Mouse (Mus musculus) lung, adult 10 weeks (tissue): ENCODE data around the gene Zfp729a. TPM values are rescaled to one million over a fixed set of nuclear protein-coding genes. Genes with fewer than 3 reads are reported as not detected.

Source experiments
- polyA plus RNA-seq: library from polyadenylated mRNA; stranded (reverse); fragments of 350-450 nt; fragmentation: Illumina TruSeq; extraction: RNeasy Lipid Tissue Mini Kit (QIAGEN cat#74804); gene quantifications from one replicate; pipeline ENCODE4 v1.2.3, GENCODE M21; 2014; ENCODE audit warnings: low read depth, low replicate concordance; ENCODE audit not compliant: insufficient read depth

Gene Zfp729a
- polyA plus RNA-seq = 6.4 TPM

DNA sequence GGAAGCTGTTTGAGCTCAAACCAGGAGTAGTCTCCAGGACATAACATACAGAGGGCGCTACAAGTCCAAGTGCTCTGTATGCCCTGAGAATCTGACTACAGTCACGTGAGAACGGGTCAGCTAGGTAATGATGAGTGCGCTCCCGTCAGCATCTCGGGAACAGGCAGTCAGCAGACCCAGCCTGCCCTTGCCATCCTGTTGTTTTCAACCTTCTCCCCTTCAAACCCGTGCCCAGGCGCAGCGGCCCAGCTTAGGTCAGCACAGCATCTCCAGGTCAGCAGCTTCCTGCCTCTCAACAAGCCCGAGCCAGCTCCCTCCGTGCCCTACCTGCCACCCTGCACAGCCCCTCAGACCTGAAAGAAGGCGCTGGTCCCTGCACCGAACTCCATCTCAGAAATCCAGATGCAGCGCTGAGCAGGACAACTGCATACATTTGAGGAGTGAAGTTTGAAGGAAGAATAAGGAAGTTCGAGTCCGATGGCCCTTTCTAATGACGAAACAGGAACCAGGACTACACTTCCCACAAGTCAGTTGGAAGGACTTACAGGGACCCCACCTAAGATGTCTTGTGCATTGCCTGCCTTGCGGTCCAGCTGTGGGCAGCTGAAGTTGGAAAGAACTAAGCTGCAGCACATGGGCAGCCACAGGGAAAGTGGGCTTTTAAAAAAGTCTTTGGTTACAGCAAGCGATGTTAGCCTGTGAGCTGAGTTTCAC, at the start of gene Zfp729a, which contains the start of gene Gm49345:
Gene Zfp729a, minus strand, starts transcription at position 498 of the 714 bp plus-strand sequence.
Gene Gm49345, minus strand, starts transcription at position 476 of the 714 bp plus-strand sequence.

GRCm38 (mm10) chr13:67686971-67687370, 49.4 kb upstream of the Zfp729a start, which contains the start of gene Zfp738:
Gene Zfp738, minus strand, starts transcription at chr13:67687071.

DNA sequence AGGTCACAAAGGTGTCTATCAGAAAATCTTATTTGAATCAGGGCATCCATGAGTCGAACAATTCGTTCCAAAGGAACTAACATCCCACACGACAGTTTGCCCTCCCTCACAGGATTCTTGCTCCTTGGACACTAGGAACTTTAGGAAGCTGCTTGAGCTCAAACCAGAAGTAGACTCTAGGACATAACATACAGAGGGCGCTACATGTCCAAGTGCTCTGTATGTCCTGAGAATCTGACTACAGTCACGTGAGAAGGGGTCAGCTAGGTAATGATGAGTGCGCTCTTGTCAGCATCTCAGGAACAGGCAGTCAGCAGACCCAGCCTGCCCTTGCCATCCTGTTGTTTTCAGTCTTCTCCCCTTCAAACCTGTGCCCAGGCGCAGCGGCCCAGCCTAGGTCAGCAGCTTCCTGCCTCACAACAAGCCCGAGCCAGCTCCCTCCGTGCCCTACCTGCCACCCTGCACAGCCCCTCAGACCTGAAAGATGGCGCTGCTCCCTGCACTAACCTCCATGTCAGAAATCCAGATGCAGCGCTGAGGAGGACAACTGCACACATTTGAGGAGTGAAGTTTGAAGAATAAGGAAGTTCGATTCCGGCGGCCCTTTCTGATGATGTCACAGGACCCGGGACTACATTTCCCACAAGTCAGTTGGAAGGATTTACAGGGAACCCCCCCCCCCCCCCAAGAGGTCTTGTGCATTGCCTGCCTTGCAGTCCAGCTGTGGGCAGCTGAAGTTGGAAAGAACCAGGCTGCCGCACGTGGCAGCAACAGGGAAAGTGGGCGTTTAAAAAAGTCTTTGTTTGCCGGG, 28.3 kb downstream of the Zfp729a start, which contains the start of gene Zfp729b:
Gene Zfp729b, minus strand, starts transcription at position 642 of the 811 bp plus-strand sequence.

Other genes starting within 250 kb of the Zfp729a start
- 4.6 TPM for gene Zfp429, start 238.0 kb downstream of the Zfp729a start, polyA plus RNA-seq
- 0.52 TPM for gene Zfp459, start 216.4 kb downstream of the Zfp729a start, polyA plus RNA-seq
- gene Zfp874a, start 186.2 kb downstream of the Zfp729a start, polyA plus RNA-seq = 7.7 TPM
- gene Zfp874b, start 153.5 kb downstream of the Zfp729a start, polyA plus RNA-seq = 7.2 TPM
- gene Zfp58, start 137.2 kb downstream of the Zfp729a start, polyA plus RNA-seq = 5.1 TPM
- not detected for gene Gm26965, start 111.6 kb downstream of the Zfp729a start, polyA plus RNA-seq
- 21.7 TPM for gene Zfp87, start 111.6 kb downstream of the Zfp729a start, polyA plus RNA-seq
- gene Zfp748, start 84.0 kb downstream of the Zfp729a start, polyA plus RNA-seq = 4.4 TPM
- 3.4 TPM for gene Zfp729b, start 28.1 kb downstream of the Zfp729a start, polyA plus RNA-seq
- not detected for gene Gm49345, start within 50 bp of the Zfp729a start, polyA plus RNA-seq
- gene Zfp738, start 49.3 kb upstream of the Zfp729a start, polyA plus RNA-seq = 3.3 TPM
- 3.7 TPM for gene Zfp65, start 91.4 kb upstream of the Zfp729a start, polyA plus RNA-seq
- 3.4 TPM for gene Zfp85, start 117.4 kb upstream of the Zfp729a start, polyA plus RNA-seq
- 1.5 TPM for gene Zfp493, start 141.9 kb upstream of the Zfp729a start, polyA plus RNA-seq
- 2.9 TPM for gene Zfp273, start 175.9 kb upstream of the Zfp729a start, polyA plus RNA-seq
- gene Gm10037, start 193.3 kb upstream of the Zfp729a start, polyA plus RNA-seq = 2.6 TPM
- not detected for gene BC048507, start 225.5 kb upstream of the Zfp729a start, polyA plus RNA-seq